Mouse (Mus musculus) limb, embryonic 15.5 days (tissue): ENCODE measurements at regions not wholly inside any gene's neighbourhood (a gene's known extent, or its start where the extent isn't known, plus 50 kb on each side); places are given as distances from the start of the nearest gene placed in this dataset.

ENCODE experiments used
- ATAC-seq: fragments of 200-750 bp; cut with Nextera tagmentation; 2 replicates; pipeline ENCODE4 v1.8.0; 2017; ENCODE audit warnings: low read depth, moderate TSS enrichment; ENCODE audit not compliant: insufficient number of reproducible peaks, low FRiP score, low TSS enrichment
- H3K27ac ChIP-seq: fragments of 300-500 bp; sonication (generic); 2 replicates; pipeline ENCODE4 v1.5.1; 2015; ENCODE audit warnings: moderate library complexity, mild to moderate bottlenecking, inconsistent platforms
- H3K27me3 ChIP-seq: fragments of 300-500 bp; sonication (generic); 2 replicates; pipeline ENCODE4 v1.6.1; 2015; ENCODE audit warnings: inconsistent platforms
- H3K36me3 ChIP-seq: fragments of 300-500 bp; sonication (generic); 2 replicates; pipeline ENCODE4 v1.6.1; 2015; ENCODE audit warnings: inconsistent platforms
- H3K4me1 ChIP-seq: fragments of 300-500 bp; sonication (generic); 2 replicates; pipeline ENCODE4 v1.6.1; 2015; ENCODE audit warnings: inconsistent platforms
- H3K4me2 ChIP-seq: fragments of 300-500 bp; sonication (generic); 2 replicates; pipeline ENCODE4 v1.6.1; 2015; ENCODE audit warnings: mild to moderate bottlenecking, inconsistent platforms
- H3K4me3 ChIP-seq: fragments of 300-500 bp; sonication (generic); 2 replicates; pipeline ENCODE4 v1.5.1; 2015; ENCODE audit warnings: mild to moderate bottlenecking, inconsistent platforms
- H3K9ac ChIP-seq: fragments of 300-500 bp; sonication (generic); 2 replicates; pipeline ENCODE4 v1.6.1; 2015; ENCODE audit warnings: inconsistent platforms
- H3K9me3 ChIP-seq: fragments of 300-500 bp; sonication (generic); 2 replicates; pipeline ENCODE4 v1.6.1; 2016; ENCODE audit warnings: inconsistent platforms
- WGBS: fragments of 180-500 bp; shearing (Covaris S2); methylation state at CpG from one replicate; pipeline ENCODE4 v1.1.7; 2015; 5-methylcytosine and 5-hydroxymethylcytosine counted together

- no peaks in the 10 kb centered on the region for H3K27me3 ChIP-seq
- H3K4me2 ChIP-seq: no peak overlapping the region
- ATAC-seq: no peak
- H3K9ac ChIP-seq: no peak overlapping the region
- whole genome bisulfite sequencing: 57% methylated on average over 3 of the region's 3 CpGs
- H3K4me3 ChIP-seq: no peak overlapping the region
- H3K36me3 ChIP-seq: no peaks in the 10 kb centered on the region
- no peak overlapping the region for H3K27ac ChIP-seq
- no peaks in the 10 kb centered on the region for H3K4me1 ChIP-seq
- H3K9me3 ChIP-seq: no peaks in the 10 kb centered on the region
These were observed 233.7 kb upstream of the Plscr5 start for GRCm38 (mm10) chr9:91959076-91959475.

GRCm38 (mm10) chr9:91958421-91958820, 234.3 kb upstream of the Plscr5 start:
- WGBS: 53% methylated on average over 3 of the region's 3 CpGs
- no peaks in the 10 kb centered on the region for H3K9me3 ChIP-seq
- no peak overlapping the region for H3K4me2 ChIP-seq
- no peaks in the 10 kb centered on the region for H3K27me3 ChIP-seq
- H3K9ac ChIP-seq: no peak overlapping the region
- no peak overlapping the region for H3K4me3 ChIP-seq
- H3K36me3 ChIP-seq: no peaks in the 10 kb centered on the region
- no peak overlapping the region for H3K27ac ChIP-seq
- no peaks in the 10 kb centered on the region for H3K4me1 ChIP-seq
- no peak for ATAC-seq

GRCm38 (mm10) chr9:91957061-91957460, 235.7 kb upstream of the Plscr5 start:
- Histone ChIP-seq H3K4me2 (no peak overlapping the region), H3K36me3 (no peaks in the 10 kb centered on the region), H3K9ac (no peak overlapping the region), H3K4me1 (no peaks in the 10 kb centered on the region), H3K4me3 (no peak overlapping the region), H3K27me3 (no peaks in the 10 kb centered on the region), H3K27ac (no peak overlapping the region), H3K9me3 (no peaks in the 10 kb centered on the region)
- WGBS: 87% methylated on average over 3 of the region's 3 CpGs
- ATAC-seq: no peak

GRCm38 (mm10) chr9:91948746-91949145, 244.0 kb upstream of the Plscr5 start:
- Histone ChIP-seq H3K4me1 (no peaks in the 10 kb centered on the region), H3K9me3 (no peaks in the 10 kb centered on the region), H3K27me3 (no peaks in the 10 kb centered on the region), H3K27ac (no peak overlapping the region), H3K9ac (no peak overlapping the region), H3K4me3 (no peak overlapping the region), H3K36me3 (no peaks in the 10 kb centered on the region), H3K4me2 (no peak overlapping the region)
- WGBS: 74% methylated on average over 1 of the region's 1 CpGs
- ATAC-seq: no peak

- Histone ChIP-seq H3K27ac (no peak overlapping the region), H3K27me3 (no peaks in the 10 kb centered on the region), H3K36me3 (no peaks in the 10 kb centered on the region), H3K9ac (no peak overlapping the region), H3K4me3 (no peak overlapping the region), H3K9me3 (no peaks in the 10 kb centered on the region), H3K4me2 (no peak overlapping the region), H3K4me1 (no peaks in the 10 kb centered on the region)
- ATAC-seq: no peak
- 42% methylated on average over 1 of the region's 1 CpGs for WGBS
These were observed 250.7 kb upstream of the Plscr5 start for GRCm38 (mm10) chr9:91942001-91942400.

GRCm38 (mm10) chr9:91938729-91939128, 254.0 kb upstream of the Plscr5 start:
- no peak for ATAC-seq
- no peak overlapping the region for H3K27ac ChIP-seq
- no peaks in the 10 kb centered on the region for H3K9me3 ChIP-seq
- H3K9ac ChIP-seq: no peak overlapping the region
- 14% methylated on average over 4 of the region's 4 CpGs for WGBS
- H3K4me2 ChIP-seq: no peak overlapping the region
- H3K27me3 ChIP-seq: no peaks in the 10 kb centered on the region
- no peaks in the 10 kb centered on the region for H3K36me3 ChIP-seq
- H3K4me3 ChIP-seq: no peak overlapping the region
- H3K4me1 ChIP-seq: no peaks in the 10 kb centered on the region

- WGBS: 79% methylated on average over 5 of the region's 5 CpGs
These were observed 288.7 kb upstream of the Plscr5 start for GRCm38 (mm10) chr9:91904066-91904465.

GRCm38 (mm10) chr9:91900956-91901355, 291.8 kb upstream of the Plscr5 start:
- no peaks in the 10 kb centered on the region for H3K4me1 ChIP-seq
- no peaks in the 10 kb centered on the region for H3K36me3 ChIP-seq
- no peaks in the 10 kb centered on the region for H3K27me3 ChIP-seq
- no peak overlapping the region for H3K27ac ChIP-seq
- H3K4me2 ChIP-seq: no peak overlapping the region
- H3K4me3 ChIP-seq: no peak overlapping the region
- no peaks in the 10 kb centered on the region for H3K9me3 ChIP-seq
- no peak overlapping the region for H3K9ac ChIP-seq
- ATAC-seq: no peak

More at GRCm38 (mm10) chr9:91904066-91904465, 288.7 kb upstream of the Plscr5 start:
- Histone ChIP-seq H3K9me3 (no peaks in the 10 kb centered on the region), H3K36me3 (no peaks in the 10 kb centered on the region), H3K4me2 (no peak overlapping the region), H3K4me1 (no peaks in the 10 kb centered on the region), H3K9ac (no peak overlapping the region), H3K27ac (no peak overlapping the region), H3K27me3 (no peaks in the 10 kb centered on the region), H3K4me3 (no peak overlapping the region)
- no peak for ATAC-seq

- no peaks in the 10 kb centered on the region for H3K36me3 ChIP-seq
- 78% methylated on average over 1 of the region's 1 CpGs for WGBS
- no peak overlapping the region for H3K4me3 ChIP-seq
- no peaks in the 10 kb centered on the region for H3K9me3 ChIP-seq
- H3K27me3 ChIP-seq: no peaks in the 10 kb centered on the region
- ATAC-seq: no peak
- H3K27ac ChIP-seq: no peak overlapping the region
- no peak overlapping the region for H3K9ac ChIP-seq
- no peaks in the 10 kb centered on the region for H3K4me1 ChIP-seq
- H3K4me2 ChIP-seq: no peak overlapping the region
These were observed 315.9 kb upstream of the Plscr5 start for GRCm38 (mm10) chr9:91876823-91877222.

GRCm38 (mm10) chr9:91831556-91831955, 361.2 kb upstream of the Plscr5 start:
- no peaks in the 10 kb centered on the region for H3K4me1 ChIP-seq
- WGBS: 59% methylated on average over 3 of the region's 3 CpGs
- H3K27ac ChIP-seq: no peak overlapping the region
- no peak overlapping the region for H3K4me3 ChIP-seq
- H3K36me3 ChIP-seq: no peaks in the 10 kb centered on the region
- H3K9ac ChIP-seq: no peak overlapping the region
- no peak for ATAC-seq
- H3K4me2 ChIP-seq: no peak overlapping the region
- no peaks in the 10 kb centered on the region for H3K27me3 ChIP-seq
- H3K9me3 ChIP-seq: no peaks in the 10 kb centered on the region

GRCm38 (mm10) chr9:91823733-91824487, 368.8 kb upstream of the Plscr5 start:
- Histone ChIP-seq H3K9ac (no peak overlapping the region), H3K4me1 (no peaks in the 10 kb centered on the region), H3K36me3 (no peaks in the 10 kb centered on the region), H3K9me3 (no peaks in the 10 kb centered on the region), H3K27me3 (no peaks in the 10 kb centered on the region), H3K4me3 (no peak overlapping the region), H3K4me2 (no peak overlapping the region), H3K27ac (no peak overlapping the region)
- no peak for ATAC-seq
- 79% methylated on average over 1 of the region's 1 CpGs for WGBS

- no peaks in the 10 kb centered on the region for H3K9me3 ChIP-seq
- H3K4me2 ChIP-seq: no peak overlapping the region
- no peak overlapping the region for H3K4me3 ChIP-seq
- no peak for ATAC-seq
- no peak overlapping the region for H3K27ac ChIP-seq
- H3K27me3 ChIP-seq: no peaks in the 10 kb centered on the region
- H3K4me1 ChIP-seq: no peaks in the 10 kb centered on the region
- 68% methylated on average over 13 of the region's 13 CpGs for WGBS
- no peak overlapping the region for H3K9ac ChIP-seq
- no peaks in the 10 kb centered on the region for H3K36me3 ChIP-seq
These were observed 374.0 kb upstream of the Plscr5 start for GRCm38 (mm10) chr9:91818616-91819328.
